Mouse (Mus musculus) urinary bladder, adult 18-20 months (tissue): Measurements from ENCODE around the gene Irs1.

Source experiments
- DNase-seq, 2 experiments: peaks; one replicate each; pipeline ENCODE4 v3.0.0; 2022; ENCODE audit warnings: low spot score in 2 of 2, mixed read lengths in 2 of 2

The Irs1 gene

DNA sequence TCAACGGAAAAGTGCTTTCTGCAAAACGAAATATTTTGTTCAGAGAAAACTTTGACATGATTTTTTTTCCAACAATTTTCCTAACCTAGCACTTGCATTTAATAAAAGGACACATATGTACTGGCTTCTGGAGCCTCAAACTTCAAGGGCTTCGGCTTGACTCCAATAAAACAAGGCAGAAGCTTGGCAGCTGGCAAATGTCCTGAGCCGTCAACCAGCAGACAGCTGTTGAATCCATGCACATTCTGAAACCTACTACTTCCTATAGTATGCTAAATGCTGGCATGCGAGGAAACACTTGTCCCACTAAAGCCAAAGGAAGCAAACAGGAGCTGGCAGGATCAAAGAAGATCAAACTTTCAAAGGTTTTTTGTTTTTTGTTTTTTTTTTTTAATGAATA lies 33.8 kb downstream of the Irs1 start:
- no peak for DNase-seq

- DNase-seq: no peak
Observed at GRCm38 (mm10) chr1:82253789-82254445, 37.3 kb downstream of the Irs1 start.

GRCm38 (mm10) chr1:82247221-82247951 lies 43.8 kb downstream of the Irs1 start:
- DNase-seq: no peak

DNA sequence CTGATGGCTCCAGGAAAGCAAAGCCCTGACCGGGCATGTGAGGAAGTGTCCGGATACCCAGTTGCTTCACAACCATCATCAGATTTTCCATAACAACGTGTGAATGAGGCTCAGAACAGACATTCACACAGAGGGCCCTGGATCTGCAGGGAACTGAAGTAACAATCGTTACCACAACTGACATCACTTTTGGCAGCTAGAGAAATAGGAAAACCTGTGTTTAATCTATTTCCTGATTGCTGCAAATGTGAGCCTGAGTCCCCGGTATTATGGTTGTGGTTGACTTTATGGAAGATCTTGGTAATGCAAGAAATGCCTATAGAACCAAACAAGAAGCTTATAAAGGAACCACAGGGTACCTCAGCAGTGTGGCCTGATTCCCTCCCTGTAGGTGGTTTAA lies 46.2 kb downstream of the Irs1 start:
- DNase-seq: no peak

DNA sequence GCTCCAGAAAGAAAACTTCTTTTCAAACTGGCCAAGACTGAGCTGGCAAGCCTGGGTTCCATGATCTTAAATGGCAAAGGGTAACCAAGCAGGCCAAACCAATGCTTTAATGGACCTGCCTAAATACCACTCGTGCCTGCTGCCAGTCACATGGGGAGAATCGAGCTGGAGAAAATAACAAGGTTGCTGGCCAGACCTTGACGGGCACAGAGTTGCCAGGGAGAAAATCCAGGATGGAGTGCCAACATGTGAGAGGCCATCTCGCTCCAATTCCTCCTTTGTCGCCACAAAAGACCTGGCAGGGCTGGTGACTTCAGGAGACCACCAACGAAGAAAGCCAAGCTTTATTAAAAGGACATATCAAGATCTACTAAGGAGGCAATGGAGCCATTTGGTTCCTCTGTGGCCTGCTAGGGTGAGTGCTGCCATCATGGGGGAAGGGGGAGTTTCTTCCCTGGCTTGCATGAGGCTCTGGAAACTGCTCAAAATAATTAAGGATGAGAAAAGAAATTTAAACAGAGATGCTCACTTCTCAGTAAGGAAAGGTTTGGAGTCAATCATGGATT lies 47.9 kb downstream of the Irs1 start:
- no peak for DNase-seq

DNA sequence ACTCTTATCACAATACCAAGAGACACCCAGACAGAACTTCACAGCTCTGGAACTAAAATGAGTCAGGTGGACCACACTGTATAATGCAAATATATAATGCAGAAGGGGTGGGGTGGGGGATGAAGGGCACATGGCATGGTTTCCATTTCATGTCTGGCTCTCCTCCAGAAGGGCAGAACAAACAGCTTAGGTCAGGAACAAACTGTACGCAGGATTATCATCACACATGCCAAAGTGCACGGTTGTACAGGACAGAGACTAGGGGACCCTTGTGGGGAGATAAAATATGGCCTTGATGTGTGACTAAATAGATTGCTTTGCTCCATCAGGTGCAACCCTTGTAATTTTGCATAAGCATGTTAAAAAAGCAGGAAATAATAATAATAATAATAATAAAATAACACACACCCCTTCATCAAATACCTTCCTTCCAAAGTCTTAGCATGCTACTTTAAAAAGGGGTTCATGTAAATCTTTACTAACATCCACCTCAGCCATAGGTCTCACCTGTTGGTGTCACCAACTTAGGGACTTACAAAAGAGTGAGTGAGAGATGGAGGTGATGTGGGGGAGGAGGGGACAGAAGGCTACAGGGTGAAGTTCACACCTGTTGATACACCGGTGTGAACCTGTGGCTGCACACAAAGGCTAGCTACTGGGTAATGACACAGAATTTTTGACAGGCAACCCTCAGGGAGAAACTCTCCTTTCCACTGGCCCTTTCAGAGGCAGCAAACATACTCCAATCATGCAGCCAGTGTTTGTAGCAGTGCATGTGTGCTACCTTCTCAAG lies 51.6 kb downstream of the Irs1 start:
- no peak for DNase-seq

DNA sequence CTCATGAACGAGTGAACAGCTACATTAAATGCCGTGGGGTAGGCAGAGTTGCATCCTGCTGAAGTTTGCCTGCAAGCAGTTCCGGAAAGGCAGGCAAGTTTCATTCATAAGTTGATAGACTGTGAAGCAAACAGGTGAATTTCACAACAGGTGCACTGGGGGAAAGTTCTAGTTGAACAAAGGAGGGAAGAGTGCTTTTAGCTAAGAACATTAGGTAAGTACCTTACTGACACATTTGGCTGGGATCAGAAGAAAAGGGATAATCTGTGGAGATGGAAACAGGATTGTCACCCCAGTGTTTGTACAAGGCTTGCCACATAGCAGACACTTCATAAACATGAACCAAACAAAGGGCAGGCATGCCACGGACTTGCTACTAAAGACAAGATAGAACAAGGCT lies 53.0 kb downstream of the Irs1 start:
- DNase-seq: no peak

GRCm38 (mm10) chr1:82235455-82236104 lies 55.6 kb downstream of the Irs1 start:
- DNase-seq: no peak

DNA sequence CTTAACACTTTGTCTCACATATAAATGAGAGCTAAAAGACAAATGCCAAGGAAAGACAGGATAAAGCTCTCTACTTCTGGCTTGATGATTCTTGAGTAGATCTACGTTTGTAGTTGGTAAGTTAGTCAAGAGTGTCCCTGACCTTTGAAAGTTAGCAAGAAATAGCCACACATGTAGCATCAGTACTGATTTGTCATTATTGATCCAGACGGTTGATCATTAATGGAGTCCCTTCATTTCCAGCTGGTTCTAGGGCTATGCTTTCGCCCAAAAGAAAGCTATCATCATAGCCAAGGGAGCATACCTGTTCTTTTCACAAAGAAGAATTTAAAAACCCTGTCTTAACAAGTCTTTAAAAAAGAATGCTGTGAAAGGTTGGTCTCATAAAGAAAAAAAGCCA lies 56.6 kb downstream of the Irs1 start:
- no peak for DNase-seq

GRCm38 (mm10) chr1:82232812-82233211 lies 58.4 kb downstream of the Irs1 start, which contains the start of gene Gm9747:
Gene Gm9747 (plus strand): TSS chr1:82233112.
- DNase-seq: no peak

- no peak for DNase-seq
Observed at GRCm38 (mm10) chr1:82228841-82229240, 62.4 kb downstream of the Irs1 start.

- DNase-seq: no peak
Observed at GRCm38 (mm10) chr1:82223042-82223795, 68.0 kb downstream of the Irs1 start.

- no peak for DNase-seq
Observed at GRCm38 (mm10) chr1:82221462-82221861, 69.8 kb downstream of the Irs1 start.

DNA sequence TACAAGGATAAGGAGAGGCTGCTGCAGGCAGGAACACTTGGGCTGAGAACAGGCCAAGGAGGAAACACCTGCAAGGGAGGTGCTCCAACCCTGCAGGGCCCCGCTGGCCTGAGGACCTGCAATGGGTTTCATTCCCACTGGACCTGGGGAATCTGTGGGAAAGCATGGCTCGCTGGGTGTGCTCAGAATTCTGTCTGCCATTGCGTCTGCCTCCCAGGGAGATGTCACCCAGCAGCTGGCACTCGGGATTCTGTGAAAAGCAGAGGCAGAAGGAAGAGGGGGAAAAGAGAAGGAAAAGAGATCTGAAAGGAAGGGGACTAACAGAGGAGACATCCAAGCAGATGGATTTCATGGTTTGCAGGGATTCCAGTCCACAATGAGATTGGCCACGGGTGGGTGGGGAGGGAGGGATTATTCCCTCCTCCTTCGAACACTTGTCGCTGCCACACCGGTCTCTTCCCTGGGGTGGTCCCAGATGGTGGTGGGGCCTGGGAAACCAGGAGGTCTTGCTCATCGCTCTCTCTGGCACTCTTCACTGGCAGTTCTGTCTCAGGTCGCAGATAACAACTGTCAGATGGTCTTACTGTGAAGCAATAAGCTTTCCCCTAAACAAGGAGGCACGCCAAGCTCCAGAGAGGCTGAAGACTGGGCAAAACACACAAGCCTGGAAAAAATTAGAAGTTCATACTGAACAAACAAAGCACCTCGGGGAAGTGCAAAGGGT lies 70.4 kb downstream of the Irs1 start:
- no peak for DNase-seq

DNA sequence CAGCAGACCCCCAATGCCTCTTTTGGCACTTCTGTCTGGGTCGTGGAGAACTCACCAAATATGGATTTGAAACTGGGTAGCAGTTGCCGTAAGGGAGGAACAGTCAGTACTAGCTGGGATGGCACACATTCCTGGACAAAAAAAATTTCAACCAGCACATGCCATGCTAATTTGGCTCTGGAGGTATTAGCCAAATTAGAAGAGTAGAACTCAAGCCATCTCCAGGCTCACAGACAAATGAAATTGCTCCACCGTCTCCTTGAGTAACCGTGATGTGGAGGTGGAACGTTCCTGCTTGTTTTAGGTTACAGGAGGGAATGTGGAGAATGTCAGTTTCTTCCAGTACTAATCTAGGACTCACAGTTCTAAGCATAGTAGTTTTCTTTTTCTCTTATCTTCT lies 83.7 kb downstream of the Irs1 start:
- DNase-seq: no peak

DNA sequence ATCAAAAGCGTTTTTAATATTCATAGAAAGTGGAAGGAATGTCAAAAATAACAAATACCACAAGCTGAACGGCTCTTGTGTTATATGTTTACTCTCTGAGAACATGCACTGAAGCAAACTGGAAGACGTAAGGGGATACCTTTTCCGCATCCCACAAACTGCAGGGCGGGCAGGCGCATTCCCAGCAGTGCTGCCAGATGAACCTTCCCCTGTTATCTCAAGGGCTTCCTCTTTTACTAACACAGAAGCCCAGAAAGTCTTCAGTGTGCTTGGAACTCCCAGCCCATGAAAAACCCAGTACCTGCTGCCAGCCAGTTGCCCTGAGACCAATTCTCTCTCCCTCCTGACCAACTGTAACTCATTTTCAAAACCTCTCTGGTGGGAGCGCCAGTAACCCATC lies 90.6 kb downstream of the Irs1 start:
- no peak for DNase-seq

GRCm38 (mm10) chr1:82199918-82200317 lies 91.3 kb downstream of the Irs1 start:
- no peak for DNase-seq

DNA sequence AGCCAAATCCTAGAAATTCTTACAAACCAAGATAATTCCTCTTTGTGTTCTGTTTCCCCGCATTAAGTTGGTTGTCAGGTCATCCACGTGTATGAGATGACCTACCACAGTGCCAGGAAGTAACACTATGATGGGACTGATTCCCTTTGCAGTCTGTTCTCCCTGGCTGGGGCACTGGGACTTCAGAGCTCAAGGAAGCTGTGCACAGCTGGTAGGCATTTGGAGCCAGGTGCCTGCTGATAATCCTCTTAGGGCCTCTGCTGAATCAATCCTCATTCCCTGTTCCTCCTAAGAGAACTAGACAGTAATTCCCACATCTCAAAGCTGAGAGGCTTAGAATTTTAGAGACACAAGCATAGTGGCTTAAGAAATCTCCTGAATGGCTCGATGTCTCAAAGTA lies 99.6 kb downstream of the Irs1 start:
- no peak for DNase-seq

GRCm38 (mm10) chr1:82189516-82189915 lies 101.7 kb downstream of the Irs1 start:
- DNase-seq: peak in 1 of 2 experiments; percentile 58

GRCm38 (mm10) chr1:82188549-82189231 lies 102.5 kb downstream of the Irs1 start:
- no peak for DNase-seq
